In genomic region chr13:18057231-18057912, GRCm38 (mm10) we compare ENCODE assay signal across 8 mouse cellular contexts.
DNase-seq lines count a peak whose midpoint lies in the region; ATAC-seq and TF ChIP-seq lines count a peak whose summit lies in the region.

No protein-coding gene starts in this region.

- H3K4me3 ChIP-seq in intestine, postnatal 0 days (ENCODE audit: low read depth, low read length), result no peak overlapping the region
- no peak overlapping the region for H3K4me3 ChIP-seq in midbrain, embryonic 16.5 days (ENCODE audit: low read depth, low read length)

- no peak overlapping the region for H3K27ac ChIP-seq in intestine, postnatal 0 days (ENCODE audit: low read depth, low read length)
- H3K27ac ChIP-seq in midbrain, embryonic 16.5 days (ENCODE audit: low read length), result no peak overlapping the region

- H3K4me2 ChIP-seq in intestine, postnatal 0 days (replicated peaks; ENCODE audit: low read depth), result no peak overlapping the region
- no peak overlapping the region for H3K4me2 ChIP-seq in midbrain, embryonic 16.5 days (ENCODE audit: low read length)

- no peaks in the 10 kb centered on the region for H3K36me3 ChIP-seq in intestine, postnatal 0 days (ENCODE audit: control insufficient read depth, insufficient read depth)
- no peaks in the 10 kb centered on the region for H3K36me3 ChIP-seq in midbrain, embryonic 16.5 days (ENCODE audit: control insufficient read depth, insufficient read depth, low read length)

- peak; percentile 64; the same call in 1 of the 2 replicates for ATAC-seq in intestine, postnatal 0 days
- peak; percentile 97 for ATAC-seq in midbrain, embryonic 16.5 days

- TF ChIP-seq CTCF in intestine, postnatal 0 days (IDR thresholded peaks at IDR 0.05; ENCODE audit: low read depth), result peak; percentile 93

- peaks cover 6% of the 10 kb centered on the region; the same call in 1 of the 2 replicates for H3K9me3 ChIP-seq in intestine, postnatal 0 days (ENCODE audit: control insufficient read depth)
- H3K9me3 ChIP-seq in midbrain, embryonic 16.5 days (replicated peaks; ENCODE audit: control insufficient read depth, low read length, poor library complexity, severe bottlenecking), result 0 out of 2 replicates have a peak, but pooled peaks cover 6% of the 10 kb centered on the region

- no peak overlapping the region for H3K9ac ChIP-seq in intestine, postnatal 0 days (ENCODE audit: low read depth, low read length)
- no peak overlapping the region for H3K9ac ChIP-seq in midbrain, embryonic 16.5 days (ENCODE audit: low read depth, low read length)

- no peaks in the 10 kb centered on the region for H3K4me1 ChIP-seq in intestine, postnatal 0 days (replicated peaks; ENCODE audit: control insufficient read depth, insufficient read depth, low read length)
- H3K4me1 ChIP-seq in midbrain, embryonic 16.5 days (ENCODE audit: control insufficient read depth, insufficient read depth, low read length), result no peaks in the 10 kb centered on the region

- DNase-seq in urinary bladder, postnatal 25 days (ENCODE audit: low spot score), result peak; percentile 42
- DNase-seq in urinary bladder, postnatal 10 days (ENCODE audit: low spot score), result no peak
- peak; percentile 73 for DNase-seq in cerebellum, adult 9-10 months
- peak; percentile 31 to 94 for DNase-seq in frontal cortex, adult 2 months (ENCODE audit: extremely low spot score in 1 of 2, low spot score in 1 of 2)
- peak; percentile 9 to 78 for DNase-seq in left cerebral cortex, adult 9 months (ENCODE audit: low spot score in 2 of 2)
- DNase-seq in thymus, postnatal 14 days, result peak; percentile 43

- 21% methylated on average over 8 of the region's 8 CpGs for WGBS in intestine, postnatal 0 days
- 34% methylated on average over 8 of the region's 8 CpGs for WGBS in midbrain, embryonic 16.5 days

- no peaks in the 10 kb centered on the region for H3K27me3 ChIP-seq in intestine, postnatal 0 days (replicated peaks; ENCODE audit: control insufficient read depth, insufficient read depth, low read length)
- H3K27me3 ChIP-seq in midbrain, embryonic 16.5 days (ENCODE audit: control insufficient read depth, insufficient read depth, low read depth, low read length), result no peaks in the 10 kb centered on the region
